Mouse (Mus musculus): Measurements from ENCODE around the gene Rab40c. TPM values are rescaled to one million over a fixed set of nuclear protein-coding genes. Genes with fewer than 3 reads are reported as not detected.

Rab40c gene
- total RNA-seq, 1 experiment from 2014 or later: 7.8 TPM

DNA sequence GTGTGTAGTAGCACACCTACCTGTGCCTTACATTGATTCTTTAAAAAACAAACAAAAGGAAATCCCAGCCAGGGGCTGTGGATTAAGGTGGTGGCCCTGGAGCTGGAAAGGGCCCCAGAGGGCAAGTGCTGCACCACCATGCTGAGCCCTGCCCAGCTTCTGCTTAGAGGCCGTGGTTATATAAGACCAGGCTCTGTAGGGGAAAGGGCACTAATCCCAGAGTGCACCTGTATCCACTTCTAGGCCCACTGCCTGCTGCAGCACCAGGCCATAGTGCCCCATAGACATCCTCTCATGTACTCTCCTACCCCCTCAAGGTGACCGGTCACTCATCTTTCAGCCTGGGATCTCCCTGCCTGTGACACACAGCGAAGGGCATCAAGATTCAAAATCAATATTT lies 53.4 kb downstream of the Rab40c start:
- ATAC-seq (ENCODE audit: extremely low read depth, insufficient number of reproducible peaks, low FRiP score, poor library complexity, severe bottlenecking): no peak

DNA sequence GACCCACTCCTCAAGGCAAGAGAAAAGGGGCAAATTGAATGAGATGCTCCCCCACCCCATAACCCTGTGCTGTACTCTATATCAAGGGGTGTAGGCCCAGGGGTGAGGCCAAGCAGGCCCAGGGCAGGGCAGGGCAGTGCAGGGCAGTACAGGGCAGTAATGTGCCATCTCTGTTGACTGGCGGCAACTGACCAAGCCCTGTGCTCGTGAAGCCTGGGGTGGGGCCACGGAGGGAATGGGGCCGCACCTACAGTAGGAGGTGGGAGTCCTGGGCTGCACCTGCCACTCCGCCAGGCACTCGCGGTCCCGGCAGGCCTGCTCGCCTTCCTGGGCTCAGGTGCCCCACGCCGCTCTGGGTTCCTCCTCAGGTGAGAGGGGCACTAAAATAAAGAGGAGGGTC lies 54.2 kb downstream of the Rab40c start:
- no peak for ATAC-seq (ENCODE audit: extremely low read depth, insufficient number of reproducible peaks, low FRiP score, poor library complexity, severe bottlenecking)

DNA sequence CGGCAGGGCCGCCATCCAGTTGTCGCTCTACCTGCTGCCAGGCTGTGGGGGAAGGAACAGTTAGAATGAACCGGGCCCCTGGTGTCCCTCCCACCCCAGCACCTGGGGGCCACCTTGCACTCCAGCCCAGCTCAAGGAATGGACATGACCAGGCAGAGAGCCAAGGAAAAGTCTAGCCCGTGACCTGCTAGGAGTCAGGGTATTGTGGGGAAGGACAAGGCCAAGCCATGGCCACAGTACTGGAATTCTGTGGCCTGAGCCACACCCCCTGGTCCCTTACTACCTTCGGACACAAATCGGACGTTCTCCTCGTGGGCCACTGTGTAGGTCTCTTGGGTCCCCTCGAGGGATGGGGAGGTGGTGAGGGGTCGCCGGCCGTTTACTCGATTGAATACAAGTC lies 55.2 kb downstream of the Rab40c start:
- no peak for ATAC-seq (ENCODE audit: extremely low read depth, insufficient number of reproducible peaks, low FRiP score, poor library complexity, severe bottlenecking)

DNA sequence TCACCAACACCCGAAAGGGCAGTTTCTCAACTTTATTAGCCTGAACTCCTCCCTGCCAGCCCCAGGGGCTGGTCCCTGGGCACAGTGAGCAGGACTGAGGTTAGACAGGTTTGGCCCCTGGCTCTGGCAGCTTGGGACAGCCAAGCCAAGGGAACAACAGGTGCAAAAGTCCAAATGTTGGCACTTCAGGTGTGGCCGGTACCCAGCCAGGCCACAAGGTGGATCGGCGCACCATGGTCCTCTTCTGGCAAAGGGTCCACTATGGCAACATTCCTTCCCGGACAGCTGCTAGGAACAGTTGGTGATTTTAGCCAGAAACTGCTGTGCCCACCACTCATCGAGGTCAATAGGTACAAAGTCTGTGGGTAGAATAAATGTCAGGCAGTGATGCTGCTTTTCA lies 55.8 kb downstream of the Rab40c start:
- no peak for ATAC-seq (ENCODE audit: extremely low read depth, insufficient number of reproducible peaks, low FRiP score, poor library complexity, severe bottlenecking)

DNA sequence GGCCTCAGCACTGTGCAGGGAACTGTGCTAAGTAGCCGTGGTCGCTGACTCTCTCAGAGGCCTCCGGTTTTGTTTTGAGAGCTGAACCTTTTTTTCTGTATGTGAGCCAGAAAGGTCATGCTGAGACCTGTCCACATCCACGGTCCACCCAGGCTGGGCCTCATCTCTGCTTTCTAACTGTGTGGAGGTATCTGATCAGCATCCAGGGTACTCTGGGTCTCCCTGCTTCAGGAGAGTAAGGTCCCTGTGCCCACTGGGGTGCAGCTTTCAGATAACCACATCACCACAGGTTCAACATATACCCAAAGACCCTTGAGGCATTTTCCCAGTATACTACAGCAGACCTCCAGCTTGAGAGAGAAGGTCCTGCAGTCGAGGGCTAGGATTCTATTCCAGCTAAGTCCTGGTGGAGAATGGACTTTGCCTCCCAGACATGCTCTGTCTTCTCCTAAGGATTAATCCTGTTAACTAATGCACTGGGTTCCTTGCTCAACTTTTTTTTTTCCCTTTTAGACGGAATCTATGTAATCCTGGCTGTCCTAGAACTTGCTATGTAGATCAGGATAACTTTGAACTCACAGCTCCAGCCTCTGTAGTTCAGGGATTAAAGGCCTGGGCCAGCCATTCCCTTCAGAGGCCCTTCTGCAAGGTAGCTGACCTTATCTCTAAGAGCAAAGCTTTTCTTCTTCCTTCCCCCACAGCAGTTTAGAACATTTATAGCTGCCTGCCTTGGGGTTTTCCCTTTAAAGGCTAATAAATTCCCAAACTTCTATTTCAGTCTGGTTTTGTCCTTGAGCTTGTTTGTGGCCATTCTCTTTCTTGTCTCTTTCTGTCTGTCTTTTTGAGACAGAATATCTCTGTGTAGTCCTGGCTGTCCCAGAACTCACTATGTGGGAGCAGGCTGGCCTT lies 57.6 kb downstream of the Rab40c start:
- ATAC-seq (ENCODE audit: extremely low read depth, insufficient number of reproducible peaks, low FRiP score, poor library complexity, severe bottlenecking): no peak

DNA sequence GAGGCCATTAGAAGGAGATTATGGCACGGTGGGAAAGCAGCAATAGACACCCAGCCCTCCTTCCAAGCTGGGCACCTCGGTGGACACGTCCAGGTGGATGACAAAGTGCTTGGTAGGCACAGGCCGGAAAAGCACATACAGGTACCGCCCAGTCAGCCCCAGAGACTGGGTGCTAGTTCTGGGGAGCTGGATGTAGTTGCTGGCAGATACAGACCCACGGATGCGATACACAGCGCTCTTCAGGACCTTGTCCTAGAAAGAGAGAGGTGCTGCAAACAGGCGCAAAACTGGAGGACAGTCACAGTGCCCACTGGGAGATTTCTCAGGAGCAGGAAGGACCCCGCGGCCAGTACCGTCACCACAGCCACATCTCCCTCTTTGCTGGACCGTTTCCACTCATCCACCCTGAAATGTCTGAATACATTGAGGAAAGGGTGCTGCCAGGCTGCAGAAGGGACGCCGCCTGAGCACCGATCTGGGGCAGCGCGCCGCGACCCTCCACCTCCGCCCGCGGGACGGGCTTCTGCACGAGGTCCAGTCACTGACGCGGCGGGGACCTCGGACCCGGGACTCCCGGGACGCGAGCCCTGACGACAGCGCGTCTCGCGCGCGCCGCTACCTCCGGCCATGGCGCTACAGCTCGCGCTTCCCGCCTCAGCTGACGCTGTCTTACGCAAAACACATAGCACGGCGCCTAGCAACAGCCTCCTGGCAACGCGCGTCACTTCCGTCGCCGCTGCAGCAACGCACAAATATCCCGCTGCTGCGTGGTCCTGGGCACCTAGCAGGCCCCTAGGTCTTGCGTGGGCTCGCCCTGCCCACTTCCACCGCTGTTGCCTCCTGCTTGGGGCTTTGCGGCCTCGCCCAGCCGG lies 58.5 kb downstream of the Rab40c start, which contains the start of gene Wdr90:
Gene Wdr90, minus strand, starts transcription at position 670 of the 872 bp plus-strand sequence.
- peak; percentile 92 for ATAC-seq (ENCODE audit: extremely low read depth, insufficient number of reproducible peaks, low FRiP score, poor library complexity, severe bottlenecking)

DNA sequence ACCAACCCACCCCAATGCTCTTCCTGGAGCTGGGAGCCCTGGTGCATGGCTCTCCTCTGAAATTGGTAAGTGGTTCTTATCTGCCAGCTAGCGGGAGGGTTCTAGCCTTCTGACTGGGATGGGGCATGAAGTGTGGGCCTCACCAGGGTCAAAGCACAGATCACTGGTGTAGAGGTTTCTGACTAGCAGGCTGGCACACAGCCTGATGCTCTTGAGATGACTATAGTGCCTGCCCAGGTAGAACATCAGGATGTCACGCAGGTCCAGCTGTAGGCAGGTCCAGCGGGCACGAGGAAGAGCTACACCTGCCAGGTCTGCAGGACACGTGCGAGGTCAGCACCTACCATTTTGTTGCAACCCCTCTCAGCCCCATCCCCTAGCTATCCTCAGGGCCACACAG lies 59.3 kb downstream of the Rab40c start:
- ATAC-seq (ENCODE audit: extremely low read depth, insufficient number of reproducible peaks, low FRiP score, poor library complexity, severe bottlenecking): no peak

DNA sequence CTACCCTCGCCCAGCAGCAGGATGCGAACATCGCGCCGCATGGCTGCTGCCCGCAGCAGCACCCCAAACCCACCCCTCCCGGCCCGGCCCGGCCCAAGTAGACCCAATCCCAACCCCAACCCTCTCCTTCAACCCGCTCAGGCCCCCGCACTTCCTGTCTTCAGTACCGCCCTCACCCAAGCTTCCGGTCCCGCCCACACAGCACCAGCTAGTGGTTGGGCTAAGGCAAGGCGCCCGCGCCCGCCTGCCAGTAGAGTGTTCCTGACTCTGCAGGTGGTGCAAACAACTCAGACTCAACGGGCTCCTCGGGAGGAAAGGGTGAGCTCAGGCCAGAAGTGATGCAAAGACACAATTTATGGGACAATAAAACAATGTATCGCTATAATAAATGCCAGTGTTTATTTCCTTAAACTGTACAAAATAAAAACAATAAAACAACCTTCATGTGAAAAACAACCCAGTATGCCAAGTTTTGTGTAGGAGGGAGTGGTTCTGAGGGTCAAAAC lies 75.1 kb downstream of the Rab40c start, which contains the start of gene Rhot2:
Gene Rhot2, minus strand, starts transcription at position 456 of the 506 bp plus-strand sequence.
- peak; percentile 92 for ATAC-seq (ENCODE audit: extremely low read depth, insufficient number of reproducible peaks, low FRiP score, poor library complexity, severe bottlenecking)

DNA sequence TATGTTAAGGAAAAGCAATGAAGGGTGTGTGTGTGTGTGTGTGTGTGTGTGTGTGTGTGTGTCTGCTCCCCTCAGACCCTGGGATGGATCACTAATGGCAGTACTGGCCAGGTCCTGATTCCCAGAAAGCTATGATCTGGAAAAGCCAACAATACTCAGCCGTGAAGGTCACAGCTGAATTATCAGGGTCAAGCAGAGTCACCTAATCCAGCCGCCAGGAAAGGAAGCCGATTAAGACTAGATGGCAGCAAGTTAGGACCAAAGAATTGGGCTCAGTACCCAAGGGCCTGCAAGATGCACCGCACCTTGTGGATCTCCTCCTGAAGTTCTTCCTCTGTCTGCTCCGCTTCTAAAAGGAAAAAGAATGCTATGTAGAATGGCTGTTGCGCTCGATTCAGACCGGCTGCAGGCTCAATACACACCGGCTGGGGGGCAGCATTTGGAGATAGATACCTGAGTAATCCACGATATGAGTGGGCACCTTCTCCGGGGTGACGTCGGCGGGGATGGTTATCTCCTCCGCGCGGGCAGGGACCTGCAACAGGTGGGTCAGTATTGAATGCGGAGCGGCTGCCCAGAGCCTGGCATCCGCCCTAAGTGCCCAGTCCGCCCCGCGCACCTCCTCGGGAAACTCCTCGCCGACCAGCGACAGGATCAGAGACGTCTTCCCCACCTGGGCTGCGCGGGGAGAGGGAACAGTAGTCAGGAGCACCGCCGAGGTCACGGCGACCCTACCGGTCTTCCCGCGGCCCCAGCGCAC lies 75.7 kb downstream of the Rab40c start:
- no peak for ATAC-seq (ENCODE audit: extremely low read depth, insufficient number of reproducible peaks, low FRiP score, poor library complexity, severe bottlenecking)

DNA sequence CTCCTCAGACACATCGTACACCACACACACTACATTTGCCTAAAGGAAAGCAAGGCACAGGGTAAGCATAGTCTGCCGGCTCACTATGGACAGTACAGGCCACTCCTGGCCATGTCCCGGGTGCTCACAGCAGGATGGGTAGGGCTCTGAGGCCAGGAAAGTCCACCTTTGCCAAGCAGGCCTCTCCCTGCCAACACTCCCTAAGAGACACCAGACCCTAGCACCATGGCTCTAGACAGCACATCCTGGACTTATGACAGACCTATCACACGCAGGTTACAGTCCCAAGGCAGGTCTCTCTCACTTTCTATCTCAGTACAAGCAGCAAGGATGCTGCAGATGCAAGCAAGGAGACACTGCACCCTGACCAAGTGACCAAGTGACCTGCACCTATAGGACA lies 76.4 kb downstream of the Rab40c start:
- no peak for ATAC-seq (ENCODE audit: extremely low read depth, insufficient number of reproducible peaks, low FRiP score, poor library complexity, severe bottlenecking)

DNA sequence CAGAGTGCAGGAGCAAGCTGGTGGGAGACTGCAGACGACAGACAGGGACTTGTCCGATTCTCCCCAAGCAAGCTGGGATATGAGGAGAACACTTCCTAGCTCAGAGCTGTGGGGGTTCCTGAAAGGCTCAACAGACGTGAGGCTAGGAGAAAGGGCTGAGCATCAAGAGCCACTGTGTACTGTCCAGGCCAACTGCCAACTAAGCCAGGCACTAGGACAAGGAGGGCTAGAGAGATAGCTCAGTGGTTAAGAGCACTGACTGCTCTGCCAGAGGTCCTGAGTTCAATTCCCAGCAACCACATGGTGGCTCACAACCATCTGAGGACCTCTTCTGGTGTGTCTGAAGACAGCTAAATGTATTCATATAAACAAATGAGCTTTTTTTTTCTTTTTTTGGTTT lies 77.0 kb downstream of the Rab40c start:
- no peak for ATAC-seq (ENCODE audit: extremely low read depth, insufficient number of reproducible peaks, low FRiP score, poor library complexity, severe bottlenecking)

DNA sequence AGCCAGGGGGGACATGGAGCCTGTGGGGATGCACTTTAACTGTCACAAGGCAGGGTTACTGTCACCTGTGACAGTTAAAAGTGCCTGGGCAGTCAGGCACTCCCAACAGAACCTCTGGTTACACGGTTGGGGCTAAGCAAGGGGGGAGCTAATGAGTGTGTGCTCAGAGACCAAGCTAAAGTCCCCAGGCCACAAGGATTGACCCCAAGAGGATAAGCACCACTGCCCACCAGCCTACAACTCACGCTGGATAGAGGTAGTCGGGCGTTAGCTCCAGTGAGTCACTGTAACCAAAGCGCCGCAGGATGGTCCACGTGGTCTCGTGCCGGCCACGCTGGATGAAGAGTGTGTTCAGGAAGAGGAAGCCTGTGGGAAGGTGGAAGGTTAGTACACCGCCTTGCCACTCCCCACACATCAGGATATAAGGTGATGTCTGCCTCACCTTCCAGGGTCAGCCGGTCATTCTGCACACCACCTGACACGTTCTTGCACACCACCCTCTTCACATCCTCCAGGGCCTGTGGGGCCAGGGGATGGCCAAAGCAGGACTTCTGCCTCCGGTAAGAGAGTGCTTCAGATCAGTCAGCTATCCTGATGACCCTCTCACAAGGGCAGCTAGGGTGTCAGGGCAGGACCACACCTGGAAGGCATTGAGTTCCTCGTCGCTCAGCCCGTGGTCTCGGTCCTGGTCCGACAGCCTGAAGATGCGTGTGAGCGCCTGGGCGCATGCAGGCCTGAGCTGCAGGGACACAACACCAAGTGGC lies 78.2 kb downstream of the Rab40c start, which contains the start of gene Gm20683:
Gene Gm20683, minus strand, starts transcription at position 647 of the 764 bp plus-strand sequence.
- no peak for ATAC-seq (ENCODE audit: extremely low read depth, insufficient number of reproducible peaks, low FRiP score, poor library complexity, severe bottlenecking)

DNA sequence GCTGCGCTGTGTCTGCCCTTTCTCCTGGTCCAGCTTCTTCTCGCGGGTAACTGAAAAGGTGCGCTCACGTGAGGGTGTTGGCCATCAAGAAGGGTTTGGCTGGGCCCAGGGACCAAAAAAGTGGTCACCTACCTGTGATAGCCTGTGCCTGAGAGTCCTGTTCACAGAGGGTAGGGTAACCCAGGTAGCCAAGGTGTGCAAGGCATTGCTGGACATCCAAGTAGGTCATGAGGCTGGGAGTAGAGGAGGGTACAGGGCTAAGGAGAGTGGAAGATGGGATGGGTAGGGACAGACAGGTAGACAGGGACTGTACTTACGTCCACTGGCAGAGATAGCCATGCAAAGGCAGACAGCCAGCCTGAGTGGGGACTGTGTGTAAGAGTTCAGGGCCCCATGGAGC lies 79.0 kb downstream of the Rab40c start:
- ATAC-seq (ENCODE audit: extremely low read depth, insufficient number of reproducible peaks, low FRiP score, poor library complexity, severe bottlenecking): no peak

DNA sequence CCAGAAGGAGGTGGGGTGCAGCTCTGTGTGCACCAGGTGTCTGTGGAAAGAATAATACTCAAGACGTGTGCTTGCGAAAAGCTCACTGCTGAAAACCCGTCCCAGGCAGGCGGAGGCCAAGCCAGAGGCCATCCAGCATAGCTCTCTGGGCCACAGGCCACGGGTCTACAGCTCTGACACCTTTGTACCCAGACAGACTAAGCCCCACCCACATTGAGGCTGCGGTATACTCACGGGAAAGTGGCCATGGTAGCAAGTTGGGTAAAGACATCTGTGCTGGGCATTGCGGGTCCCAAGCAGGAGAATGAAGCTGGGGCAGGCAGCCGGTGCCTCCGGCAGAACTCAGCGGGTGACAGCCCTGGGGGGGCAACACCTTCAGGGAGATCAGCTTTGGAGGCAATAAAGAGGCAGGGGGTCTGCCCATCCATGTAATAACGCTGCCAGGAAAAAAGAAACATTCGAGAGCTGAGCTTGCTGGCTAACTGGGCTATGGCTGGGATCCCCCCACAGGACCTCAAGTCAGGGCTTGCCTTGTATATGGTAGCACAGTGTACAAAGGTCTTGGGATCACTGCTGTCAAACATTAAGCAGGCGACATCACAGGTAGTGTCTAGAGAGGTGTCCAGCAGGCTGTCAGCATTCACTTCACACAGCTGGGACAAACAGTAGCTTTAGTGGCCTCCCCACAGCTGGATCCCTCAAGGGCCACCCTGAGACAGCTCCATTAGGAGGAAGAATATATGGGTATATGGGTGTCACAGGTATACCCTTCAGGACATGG lies 79.9 kb downstream of the Rab40c start:
- ATAC-seq (ENCODE audit: extremely low read depth, insufficient number of reproducible peaks, low FRiP score, poor library complexity, severe bottlenecking): no peak

DNA sequence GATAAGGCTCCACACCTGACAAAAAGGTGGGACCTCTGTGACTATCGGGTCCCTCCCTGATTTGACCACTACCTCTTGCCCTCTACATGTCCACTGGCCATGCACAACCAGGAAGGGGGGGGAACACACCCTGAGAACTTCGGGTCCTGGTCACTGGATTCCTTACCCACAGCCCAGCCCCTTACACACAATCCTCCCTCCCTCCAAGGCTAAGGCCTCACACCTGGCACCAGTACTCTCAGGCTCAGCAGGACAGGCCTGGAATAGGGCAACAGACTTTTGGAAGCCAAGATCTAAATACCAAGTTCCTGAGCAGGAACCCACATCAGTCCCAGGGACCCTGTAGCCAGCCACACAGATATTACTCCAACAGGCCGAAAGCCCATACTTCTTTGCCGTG lies 80.6 kb downstream of the Rab40c start:
- ATAC-seq (ENCODE audit: extremely low read depth, insufficient number of reproducible peaks, low FRiP score, poor library complexity, severe bottlenecking): no peak

DNA sequence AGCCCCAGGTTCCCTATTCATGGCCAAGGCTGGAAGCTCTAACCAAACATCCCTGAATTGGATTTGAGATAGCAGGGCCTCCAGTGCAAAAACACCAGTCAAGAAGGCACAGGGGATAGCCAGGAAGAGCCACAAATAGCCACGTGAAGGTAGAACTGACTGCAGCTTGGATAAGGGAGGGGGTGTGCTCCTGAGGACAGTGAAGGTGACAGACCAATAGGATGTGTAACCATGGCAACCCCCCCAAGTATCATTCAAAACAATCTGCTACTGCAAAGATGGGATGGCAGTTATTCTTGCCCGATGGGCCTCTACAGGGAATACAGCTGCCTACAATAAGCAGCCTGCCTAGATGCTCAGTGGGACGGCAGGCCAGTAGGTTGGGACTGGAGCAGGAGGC lies 82.0 kb downstream of the Rab40c start:
- no peak for ATAC-seq (ENCODE audit: extremely low read depth, insufficient number of reproducible peaks, low FRiP score, poor library complexity, severe bottlenecking)

DNA sequence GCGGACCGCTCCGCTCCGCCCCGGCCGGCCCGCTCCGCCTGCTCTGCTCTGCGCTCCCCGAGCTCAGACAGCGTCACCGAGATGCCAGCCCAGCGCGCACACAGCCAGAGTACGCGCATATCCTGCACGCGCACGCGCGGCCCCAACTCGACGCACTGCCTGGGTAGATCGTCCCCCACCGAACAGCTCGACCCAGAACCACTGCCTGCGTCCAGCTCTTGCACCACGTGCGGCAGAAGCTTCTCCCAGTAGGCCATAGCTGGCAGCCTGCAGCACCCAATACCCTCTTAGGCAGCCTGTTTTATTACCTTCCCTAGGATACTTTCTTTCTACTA lies 82.5 kb downstream of the Rab40c start, which contains the start of gene Rhbdl1:
Gene Rhbdl1, minus strand, starts transcription at position 220 of the 335 bp plus-strand sequence.
- no peak for ATAC-seq (ENCODE audit: extremely low read depth, insufficient number of reproducible peaks, low FRiP score, poor library complexity, severe bottlenecking)
